In the genomic region with DNA sequence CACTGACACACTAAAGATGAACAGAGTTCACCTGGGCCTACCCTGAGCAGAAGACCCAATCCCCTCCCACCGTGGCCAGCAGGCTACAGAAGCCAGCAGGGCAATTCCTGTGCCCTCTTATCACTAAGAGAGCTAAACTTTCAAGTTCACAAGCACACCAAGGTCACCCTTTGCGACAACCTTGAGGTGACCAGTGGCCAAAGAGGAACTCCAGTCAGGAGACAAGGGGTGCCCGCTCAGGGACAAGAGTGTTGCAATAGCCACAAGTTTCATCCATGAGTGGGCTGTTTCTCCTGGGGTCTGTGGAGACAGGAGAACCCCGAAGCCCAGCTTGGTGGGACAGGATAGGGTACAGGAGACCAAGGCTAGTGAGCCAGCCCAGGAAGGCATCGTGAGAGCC, we compare ENCODE assay signal across 23 mouse cellular contexts.
"Had no signal": no experiment of that assay in that cellular context is flagged by ENCODE, and none has a peak within 500 bp of the region (broad histone marks: within the 10 kb centered on the region; RNA-seq: fewer than 3 reads in every experiment).

No protein-coding gene starts in this region.

- H3K27ac ChIP-seq: heart, embryonic 10.5 days; hindbrain, embryonic 13.5 days; hindbrain, embryonic 15.5 days; intestine, embryonic 15.5 days; limb, embryonic 13.5 days; limb, embryonic 15.5 days; liver, embryonic 12.5 days; liver, embryonic 14.5 days had no signal

- ATAC-seq: inflammation-experienced regulatory T-cells, adult 6 months; intestine, embryonic 15.5 days; intestine, postnatal 0 days; liver, embryonic 12.5 days had no signal

- H3K36me3 ChIP-seq: heart, embryonic 10.5 days; heart, embryonic 12.5 days; hindbrain, embryonic 13.5 days; hindbrain, embryonic 15.5 days; intestine, embryonic 15.5 days; limb, embryonic 13.5 days; limb, embryonic 15.5 days; liver, embryonic 12.5 days had no signal

- H3K4me1 ChIP-seq: intestine, embryonic 15.5 days had no signal

- H3K9ac ChIP-seq: heart, embryonic 12.5 days; hindbrain, embryonic 13.5 days; hindbrain, embryonic 15.5 days; intestine, embryonic 15.5 days; limb, embryonic 13.5 days; limb, embryonic 15.5 days; liver, embryonic 12.5 days; liver, embryonic 14.5 days had no signal

- H3K9me3 ChIP-seq: heart, embryonic 10.5 days; heart, embryonic 12.5 days; hindbrain, embryonic 13.5 days; hindbrain, embryonic 15.5 days; intestine, embryonic 15.5 days; limb, embryonic 13.5 days; limb, embryonic 15.5 days; liver, embryonic 12.5 days had no signal

- H3K4me2 ChIP-seq: heart, embryonic 12.5 days; hindbrain, embryonic 13.5 days; hindbrain, embryonic 15.5 days; intestine, embryonic 15.5 days; limb, embryonic 13.5 days; limb, embryonic 15.5 days; liver, embryonic 12.5 days had no signal

- DNase-seq: gastrocnemius, postnatal 14 days; gastrocnemius, postnatal 36 days; heart, adult 18-20 months; heart, postnatal 10 days; heart, postnatal 4 days; kidney, adult 18-20 months; kidney, adult 8-10 months; kidney, postnatal 10 days; kidney, postnatal 36 days; layer of hippocampus, adult 9-11 months; layer of hippocampus, postnatal 36 days; left cerebral cortex, postnatal 4 days had no signal

- H3K27me3 ChIP-seq: heart, embryonic 12.5 days; hindbrain, embryonic 13.5 days; hindbrain, embryonic 15.5 days; intestine, embryonic 15.5 days; limb, embryonic 13.5 days; limb, embryonic 15.5 days; liver, embryonic 12.5 days had no signal

- H3K4me3 ChIP-seq: heart, embryonic 10.5 days; heart, embryonic 12.5 days; hindbrain, embryonic 13.5 days; hindbrain, embryonic 15.5 days; intestine, embryonic 15.5 days; limb, embryonic 13.5 days; limb, embryonic 15.5 days; liver, embryonic 12.5 days had no signal
